Mouse (Mus musculus) forebrain, embryonic 14.5 days (tissue): ENCODE measurements around the gene Hcn3. TPM values are rescaled to one million over a fixed set of nuclear protein-coding genes. Genes with fewer than 3 reads are reported as not detected.

Source experiments
- ATAC-seq: fragments of 200-750 bp; cut with Nextera tagmentation; 2 replicates; pipeline ENCODE4 v1.8.0; 2017; ENCODE audit warnings: mild to moderate bottlenecking, moderate library complexity
- DNase-seq: peaks from one replicate; pipeline ENCODE4 v3.0.0-alpha.2; 2015; ENCODE audit warnings: low spot score
- H3K27ac ChIP-seq: fragments of 300-500 bp; sonication (generic); 2 replicates; pipeline ENCODE4 v1.5.1; 2014; ENCODE audit warnings: low read depth, mild to moderate bottlenecking, control low read depth, low read length, moderate library complexity
- H3K27me3 ChIP-seq: fragments of 300-500 bp; sonication (generic); replicated peaks from 2 replicates; pipeline ENCODE4 v1.6.1; 2014; ENCODE audit warnings: low read length, control low read depth, mixed read lengths; ENCODE audit not compliant: control insufficient read depth, insufficient read depth
- H3K36me3 ChIP-seq: fragments of 300-500 bp; sonication (generic); 2 replicates; pipeline ENCODE4 v1.6.1; 2014; ENCODE audit warnings: low read length, control low read depth; ENCODE audit not compliant: control insufficient read depth, insufficient read depth
- H3K4me1 ChIP-seq: fragments of 300-500 bp; sonication (generic); 2 replicates; pipeline ENCODE4 v1.6.1; 2014; ENCODE audit warnings: antibody characterized with exemption, low read length, control low read depth; ENCODE audit not compliant: control insufficient read depth, insufficient read depth
- H3K4me2 ChIP-seq: fragments of 300-500 bp; sonication (generic); 2 replicates; pipeline ENCODE4 v1.6.1; 2014; ENCODE audit warnings: mild to moderate bottlenecking, control low read depth, low read length
- H3K4me3 ChIP-seq: fragments of 300-500 bp; sonication (generic); 2 replicates; pipeline ENCODE4 v1.5.1; 2014; ENCODE audit warnings: low read depth, low read length, control low read depth
- H3K9ac ChIP-seq: fragments of 300-500 bp; sonication (generic); 2 replicates; pipeline ENCODE4 v1.6.1; 2014; ENCODE audit warnings: mild to moderate bottlenecking, low read length, control low read depth, moderate library complexity
- H3K9me3 ChIP-seq: fragments of 300-500 bp; sonication (generic); replicated peaks from 2 replicates; pipeline ENCODE4 v1.6.1; 2016; ENCODE audit warnings: low read length, control low read depth, mixed read lengths; ENCODE audit not compliant: control insufficient read depth
- WGBS: fragments of 180-500 bp; shearing (Covaris S2); extraction: QIAGEN DNeasy Blood & Tissue Kit; methylation state at CpG from one replicate; pipeline ENCODE4 v1.1.7; 2014; 5-methylcytosine and 5-hydroxymethylcytosine counted together
- polyA plus RNA-seq: library from polyadenylated mRNA; unstranded; fragments of >200 nt; fragmentation: Nextera tagmentation; extraction: Ambion mirVana; gene quantifications from 2 replicates; pipeline ENCODE4 v1.2.1, GENCODE M21; 2014

Hcn3 gene
- polyA plus RNA-seq = 9.4 and 13.0 TPM in 2 replicates

- Histone ChIP-seq H3K27ac (no peak within 1 kb of the TSS), H3K27me3 (no peaks in the 10 kb centered on the region), H3K4me1 (peaks cover 11% of the 10 kb centered on the region; the same call in 1 of the 2 replicates), H3K36me3 (no peaks in the 10 kb centered on the region), H3K4me2 (peak within 1 kb of the TSS; percentile 95), H3K9me3 (no peaks in the 10 kb centered on the region), H3K9ac (peak within 1 kb of the TSS; percentile 81), H3K4me3 (peak within 1 kb of the TSS; percentile 73)
- peak; percentile 88 for DNase-seq
- under 1% methylated on average over 50 of the region's 66 CpGs for WGBS
- ATAC-seq = peak; percentile 86
Measured at GRCm38 (mm10) chr3:89159616-89160344, at the start of gene Hcn3. Hcn3 (minus strand) TSS chr3:89160196.

DNA sequence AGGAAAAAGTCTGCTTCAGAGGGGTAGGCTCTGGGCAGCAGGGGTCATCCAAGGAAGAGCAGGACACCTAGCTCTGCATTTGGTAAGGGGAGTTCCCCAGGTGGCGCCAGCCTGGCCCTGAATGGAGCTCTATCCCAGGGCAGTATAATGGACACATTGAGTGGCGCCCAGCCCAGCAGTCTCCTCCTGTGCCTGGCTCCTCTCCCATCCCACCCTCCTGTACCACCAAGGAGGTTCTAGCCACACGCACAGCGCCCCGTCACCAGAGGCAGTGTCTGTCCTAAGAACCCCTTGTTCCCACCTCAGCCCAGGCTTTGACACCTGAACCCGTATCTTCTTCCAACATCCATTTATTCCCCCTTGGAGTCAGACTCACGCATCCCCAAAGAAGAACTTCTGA, 49.7 kb upstream of the Hcn3 start:
- DNase-seq (no peak), ATAC-seq (no peak)
- Histone ChIP-seq H3K4me3 (no peak overlapping the region), H3K36me3 (peaks cover 62% of the 10 kb centered on the region), H3K4me1 (peaks cover 11% of the 10 kb centered on the region), H3K27me3 (no peaks in the 10 kb centered on the region), H3K4me2 (no peak overlapping the region), H3K9ac (no peak overlapping the region), H3K9me3 (no peaks in the 10 kb centered on the region), H3K27ac (no peak overlapping the region)
- WGBS = 94% methylated on average over 7 of the region's 7 CpGs

GRCm38 (mm10) chr3:89208736-89209135, 48.7 kb upstream of the Hcn3 start:
- no peak overlapping the region for H3K4me2 ChIP-seq
- no peak overlapping the region for H3K9ac ChIP-seq
- no peaks in the 10 kb centered on the region for H3K27me3 ChIP-seq
- ATAC-seq (no peak), DNase-seq (no peak)
- H3K27ac ChIP-seq = no peak overlapping the region
- H3K36me3 ChIP-seq = peaks cover 62% of the 10 kb centered on the region
- peaks cover 9% of the 10 kb centered on the region; the same call in 1 of the 2 replicates for H3K4me1 ChIP-seq
- no peaks in the 10 kb centered on the region for H3K9me3 ChIP-seq
- 85% methylated on average over 6 of the region's 6 CpGs for WGBS
- H3K4me3 ChIP-seq = no peak overlapping the region

- DNase-seq (no peak), ATAC-seq (no peak)
- WGBS = 92% methylated on average over 13 of the region's 13 CpGs
- Histone ChIP-seq H3K4me1 (peaks cover 9% of the 10 kb centered on the region), H3K9ac (no peak overlapping the region), H3K27ac (no peak overlapping the region), H3K27me3 (no peaks in the 10 kb centered on the region), H3K9me3 (no peaks in the 10 kb centered on the region), H3K4me2 (no peak overlapping the region), H3K36me3 (peaks cover 62% of the 10 kb centered on the region), H3K4me3 (no peak overlapping the region)
Measured at GRCm38 (mm10) chr3:89208075-89208657, 48.2 kb upstream of the Hcn3 start.

GRCm38 (mm10) chr3:89206695-89207094, 46.7 kb upstream of the Hcn3 start:
- 88% methylated on average over 2 of the region's 2 CpGs for WGBS

GRCm38 (mm10) chr3:89206079-89206478, 46.1 kb upstream of the Hcn3 start:
- no peak for DNase-seq
- WGBS = 91% methylated on average over 7 of the region's 7 CpGs

More at GRCm38 (mm10) chr3:89206695-89207094, 46.7 kb upstream of the Hcn3 start:
- Histone ChIP-seq H3K36me3 (peaks cover 62% of the 10 kb centered on the region), H3K27ac (no peak overlapping the region), H3K4me2 (no peak overlapping the region), H3K9ac (no peak overlapping the region), H3K4me1 (peaks cover 4% of the 10 kb centered on the region), H3K9me3 (no peaks in the 10 kb centered on the region), H3K27me3 (no peaks in the 10 kb centered on the region), H3K4me3 (no peak overlapping the region)
- ATAC-seq (no peak), DNase-seq (no peak)

DNA sequence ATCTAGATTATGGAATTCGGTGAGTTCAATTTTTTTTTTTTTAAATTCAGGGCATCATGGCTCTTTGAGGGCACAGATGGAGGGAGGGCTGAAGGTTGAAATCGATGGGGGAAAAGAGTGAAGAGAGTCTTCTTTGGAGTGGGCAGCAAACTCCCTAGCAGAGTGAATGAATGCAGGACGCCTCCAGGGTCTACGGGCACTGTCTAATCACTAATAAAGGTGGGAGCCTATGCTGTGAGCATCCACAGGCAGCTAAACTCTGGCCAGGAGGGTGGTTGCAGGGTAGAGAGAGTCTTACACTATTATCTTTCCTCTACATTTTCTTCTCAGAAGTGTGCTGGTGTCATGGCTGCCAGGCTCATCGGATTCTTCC, 43.1 kb upstream of the Hcn3 start:
- H3K27ac ChIP-seq = no peak overlapping the region
- H3K9me3 ChIP-seq = no peaks in the 10 kb centered on the region
- WGBS = 37% methylated on average over 5 of the region's 5 CpGs

More at GRCm38 (mm10) chr3:89206079-89206478, 46.1 kb upstream of the Hcn3 start:
- H3K9ac ChIP-seq = no peak overlapping the region
- H3K36me3 ChIP-seq = peaks cover 62% of the 10 kb centered on the region
- no peak overlapping the region for H3K4me2 ChIP-seq
- no peaks in the 10 kb centered on the region for H3K27me3 ChIP-seq
- no peak overlapping the region for H3K4me3 ChIP-seq
- H3K4me1 ChIP-seq = peaks cover 4% of the 10 kb centered on the region
- no peaks in the 10 kb centered on the region for H3K9me3 ChIP-seq
- no peak for ATAC-seq
- no peak overlapping the region for H3K27ac ChIP-seq

GRCm38 (mm10) chr3:89202253-89203141, 42.5 kb upstream of the Hcn3 start, which contains the start of gene Gba:
Gba (plus strand) TSS chr3:89202928.
- H3K36me3 ChIP-seq = peaks cover 28% of the 10 kb centered on the region
- 28% methylated on average over 13 of the region's 13 CpGs for WGBS
- no peak within 1 kb of the TSS for H3K27ac ChIP-seq
- peak within 1 kb of the TSS; percentile 61 for H3K4me2 ChIP-seq
- ATAC-seq (peak; percentile 92), DNase-seq (peak; percentile 96)
- H3K4me3 ChIP-seq = peak within 1 kb of the TSS; percentile 43
- no peaks in the 10 kb centered on the region for H3K27me3 ChIP-seq
- no peaks in the 10 kb centered on the region for H3K9me3 ChIP-seq
- H3K9ac ChIP-seq = peak within 1 kb of the TSS; percentile 53
- H3K4me1 ChIP-seq = peaks cover 4% of the 10 kb centered on the region

More for the DNA sequence above, 43.1 kb upstream of the Hcn3 start:
- Histone ChIP-seq H3K9ac (peak overlapping the region; percentile 53), H3K36me3 (peaks cover 34% of the 10 kb centered on the region), H3K4me3 (peak overlapping the region; percentile 43), H3K4me1 (peaks cover 4% of the 10 kb centered on the region), H3K4me2 (peak overlapping the region; percentile 61), H3K27me3 (no peaks in the 10 kb centered on the region)
- DNase-seq (no peak), ATAC-seq (peak; percentile 26; the same call in 1 of the 2 replicates)
